Mouse (Mus musculus) lung, postnatal 0 days (tissue): ENCODE results near the gene Cldn7. TPM values are rescaled to one million over a fixed set of nuclear protein-coding genes. Genes with fewer than 3 reads are reported as not detected.

Experiments
- ATAC-seq: fragments of 200-750 bp; cut with Nextera tagmentation; 2 replicates; pipeline ENCODE4 v1.8.0; 2017; ENCODE audit warnings: moderate library complexity
- DNase-seq: peaks from one replicate; pipeline ENCODE4 v3.0.0-alpha.2; 2016; ENCODE audit warnings: low spot score
- H3K27ac ChIP-seq: fragments of 300-500 bp; sonication (generic); 2 replicates; pipeline ENCODE4 v1.5.1; 2014; ENCODE audit warnings: antibody characterized with exemption, mild to moderate bottlenecking, low read length, mixed read lengths
- H3K27me3 ChIP-seq: fragments of 300-500 bp; sonication (generic); replicated peaks from 2 replicates; pipeline ENCODE4 v1.6.1; 2014; ENCODE audit warnings: low read length, mixed read lengths; ENCODE audit not compliant: insufficient read depth
- H3K36me3 ChIP-seq: fragments of 300-500 bp; sonication (generic); 2 replicates; pipeline ENCODE4 v1.6.1; 2014; ENCODE audit warnings: low read length, mixed read lengths; ENCODE audit not compliant: insufficient read depth
- H3K4me1 ChIP-seq: fragments of 300-500 bp; sonication (generic); 2 replicates; pipeline ENCODE4 v1.6.1; 2014; ENCODE audit warnings: antibody characterized with exemption, low read depth, low read length, mixed read lengths; ENCODE audit not compliant: insufficient read depth
- H3K4me2 ChIP-seq: fragments of 300-500 bp; sonication (generic); replicated peaks from 2 replicates; pipeline ENCODE4 v1.6.1; 2014; ENCODE audit warnings: low read depth, mild to moderate bottlenecking, low read length, moderate library complexity, mixed read lengths
- H3K4me3 ChIP-seq: fragments of 300-500 bp; sonication (generic); 2 replicates; pipeline ENCODE4 v1.5.1; 2014; ENCODE audit warnings: low read depth, low read length
- H3K9ac ChIP-seq: fragments of 300-500 bp; sonication (generic); replicated peaks from 2 replicates; pipeline ENCODE4 v1.6.1; 2014; ENCODE audit warnings: low read depth, mild to moderate bottlenecking
- H3K9me3 ChIP-seq: fragments of 300-500 bp; sonication (generic); 2 replicates; pipeline ENCODE4 v1.6.1; 2016; ENCODE audit warnings: low read length, mixed read lengths
- CTCF ChIP-seq: IDR thresholded peaks from 2 replicates; pipeline ENCODE4 v1.5.1; 2016; ENCODE audit warnings: antibody characterized with exemption, mild to moderate bottlenecking
- EP300 ChIP-seq: IDR thresholded peaks from 2 replicates; pipeline ENCODE4 v1.6.1; 2016; ENCODE audit warnings: antibody characterized with exemption, mild to moderate bottlenecking, control low read depth
- WGBS: fragments of 180-500 bp; shearing (Covaris S2); extraction: QIAGEN DNeasy Blood & Tissue Kit; methylation state at CpG from one replicate; pipeline ENCODE4 v1.1.7; 2014; 5-methylcytosine and 5-hydroxymethylcytosine counted together
- polyA plus RNA-seq: library from polyadenylated mRNA; unstranded; fragments of >200 nt; fragmentation: Nextera tagmentation; extraction: Ambion mirVana; gene quantifications from 2 replicates; pipeline ENCODE4 v1.2.1, GENCODE M21; 2015

The Cldn7 gene
- polyA plus RNA-seq, 1 experiment from 2014 or later: 230 TPM

DNA sequence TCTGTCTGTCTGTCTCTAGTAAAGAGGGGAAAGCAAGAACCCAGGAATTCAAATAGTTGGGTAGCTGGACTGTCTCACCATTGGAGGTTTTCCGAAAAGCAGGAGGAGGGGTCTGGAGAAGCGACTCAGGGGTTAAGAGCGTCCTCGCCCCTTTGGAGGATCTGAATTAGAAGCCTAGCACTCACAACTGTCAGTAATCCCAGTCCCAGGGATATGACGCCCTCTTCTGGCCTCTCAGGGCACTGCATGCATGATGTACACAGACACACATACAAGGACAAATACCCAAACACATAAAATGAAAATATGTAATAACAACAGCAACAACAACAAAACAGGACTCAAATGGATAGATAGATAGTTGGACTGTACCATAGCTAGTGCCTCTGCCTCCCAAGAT is 4.0 kb upstream of the Cldn7 start:
- TF ChIP-seq EP300: no peak
- peak; percentile 67 for TF ChIP-seq CTCF
- H3K27ac ChIP-seq: no peak overlapping the region
- 26% methylated on average over 5 of the region's 5 CpGs for WGBS
- H3K27me3 ChIP-seq: peaks cover 10% of the 10 kb centered on the region
- no peak overlapping the region for H3K9ac ChIP-seq
- no peaks in the 10 kb centered on the region for H3K36me3 ChIP-seq
- no peak overlapping the region for H3K4me2 ChIP-seq
- no peaks in the 10 kb centered on the region for H3K4me1 ChIP-seq
- DNase-seq (no peak), ATAC-seq (no peak)
- no peaks in the 10 kb centered on the region for H3K9me3 ChIP-seq
- H3K4me3 ChIP-seq: no peak overlapping the region

- H3K4me3 ChIP-seq: no peak overlapping the region
- no peaks in the 10 kb centered on the region for H3K9me3 ChIP-seq
- H3K36me3 ChIP-seq: no peaks in the 10 kb centered on the region
- no peak overlapping the region for H3K4me2 ChIP-seq
- no peaks in the 10 kb centered on the region for H3K4me1 ChIP-seq
- 32% methylated on average over 5 of the region's 5 CpGs for WGBS
- peaks cover 16% of the 10 kb centered on the region for H3K27me3 ChIP-seq
- TF ChIP-seq EP300 (no peak), CTCF (no peak)
- H3K27ac ChIP-seq: no peak overlapping the region
- no peak for ATAC-seq
- no peak overlapping the region for H3K9ac ChIP-seq
- no peak for DNase-seq
Measured at GRCm38 (mm10) chr11:69961841-69962240, 2.7 kb upstream of the Cldn7 start.

DNA sequence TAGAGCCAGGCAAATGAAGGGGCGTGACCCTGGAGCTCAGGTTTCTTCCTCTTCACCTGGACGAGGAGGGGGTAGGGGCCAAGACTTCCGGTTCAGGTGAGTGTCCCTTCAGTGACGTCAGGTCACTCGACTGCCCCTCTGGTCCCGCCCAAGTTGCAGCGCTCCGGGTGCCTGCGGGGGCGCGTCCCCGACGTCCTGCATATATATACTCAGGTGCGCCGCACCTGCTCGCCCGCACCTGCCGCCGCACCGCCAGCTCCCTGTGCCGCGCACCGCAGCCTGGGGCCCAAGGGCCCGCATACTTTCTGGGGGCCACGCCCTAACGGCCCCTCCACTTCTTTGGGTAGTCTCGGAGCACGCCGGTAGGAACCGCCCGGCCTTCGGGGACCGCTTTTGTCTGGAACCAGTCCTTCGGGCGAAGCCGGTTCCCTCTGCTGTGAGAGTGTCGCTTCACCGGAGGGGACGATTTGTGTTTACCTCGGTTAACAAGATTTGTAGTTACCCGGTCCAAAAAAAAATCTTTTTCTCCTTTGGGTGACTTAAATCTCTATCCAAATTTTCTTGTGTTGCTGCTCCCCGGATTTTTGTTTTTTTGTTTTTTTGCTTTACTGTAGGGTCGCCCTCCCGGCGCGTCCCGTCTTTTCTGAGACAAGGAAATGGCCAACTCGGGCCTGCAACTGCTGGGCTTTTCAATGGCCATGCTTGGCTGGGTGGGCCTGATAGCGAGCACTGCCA is 859 bp downstream of the Cldn7 start:
- WGBS: 2% methylated on average over 47 of the region's 49 CpGs
- DNase-seq: peak; percentile 93
- H3K4me2 ChIP-seq: peak overlapping the region; percentile 64
- peak overlapping the region; percentile 49 for H3K4me3 ChIP-seq
- no peak for TF ChIP-seq EP300
- no peak for TF ChIP-seq CTCF
- ATAC-seq: peak; percentile 91
- H3K9me3 ChIP-seq: no peaks in the 10 kb centered on the region
- H3K27ac ChIP-seq: peak overlapping the region; percentile 87
- peaks cover 16% of the 10 kb centered on the region for H3K27me3 ChIP-seq
- peak overlapping the region; percentile 50 for H3K9ac ChIP-seq
- no peaks in the 10 kb centered on the region for H3K4me1 ChIP-seq
- H3K36me3 ChIP-seq: peaks cover 8% of the 10 kb centered on the region

DNA sequence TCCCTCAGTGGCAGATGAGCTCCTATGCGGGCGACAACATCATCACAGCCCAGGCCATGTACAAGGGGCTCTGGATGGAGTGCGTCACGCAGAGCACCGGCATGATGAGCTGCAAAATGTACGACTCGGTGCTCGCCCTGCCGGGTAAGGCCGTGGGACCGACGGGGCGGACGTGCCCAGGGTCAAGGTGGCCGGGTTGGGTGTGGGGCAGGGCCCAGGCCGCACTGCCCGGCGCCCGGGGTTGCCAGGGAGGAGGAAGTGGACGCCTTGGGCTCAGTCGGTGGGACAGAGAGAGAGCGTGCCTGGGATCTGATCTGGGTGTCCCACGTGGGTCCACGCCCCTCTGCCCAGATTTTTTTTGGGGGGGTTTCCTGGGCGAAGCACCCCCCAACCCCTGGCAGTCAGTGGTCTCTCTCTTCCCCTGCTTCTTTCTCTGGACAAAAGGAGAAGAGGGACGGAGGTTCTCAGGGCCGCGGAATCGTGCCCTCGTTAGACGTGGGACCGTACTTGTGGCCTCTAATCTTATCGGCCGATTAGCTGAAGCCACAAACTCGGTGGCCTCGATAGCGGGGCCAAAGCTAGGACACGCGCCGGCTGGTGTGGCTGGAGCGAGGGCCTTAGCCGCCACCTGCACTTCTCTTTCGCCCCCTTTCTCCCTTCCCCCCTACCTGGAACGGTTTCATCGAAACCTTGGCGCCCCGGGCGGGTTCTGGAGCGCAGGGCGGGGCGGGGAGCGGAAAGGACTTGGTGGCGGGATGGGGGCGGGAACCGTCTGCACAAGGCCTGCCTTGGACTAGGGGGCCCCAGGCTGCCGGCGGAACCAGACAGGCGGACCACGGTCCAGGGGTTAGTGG is 1.7 kb downstream of the Cldn7 start:
- Histone ChIP-seq H3K9me3 (no peaks in the 10 kb centered on the region), H3K27me3 (peaks cover 16% of the 10 kb centered on the region)
- DNase-seq: peak; percentile 77

DNA sequence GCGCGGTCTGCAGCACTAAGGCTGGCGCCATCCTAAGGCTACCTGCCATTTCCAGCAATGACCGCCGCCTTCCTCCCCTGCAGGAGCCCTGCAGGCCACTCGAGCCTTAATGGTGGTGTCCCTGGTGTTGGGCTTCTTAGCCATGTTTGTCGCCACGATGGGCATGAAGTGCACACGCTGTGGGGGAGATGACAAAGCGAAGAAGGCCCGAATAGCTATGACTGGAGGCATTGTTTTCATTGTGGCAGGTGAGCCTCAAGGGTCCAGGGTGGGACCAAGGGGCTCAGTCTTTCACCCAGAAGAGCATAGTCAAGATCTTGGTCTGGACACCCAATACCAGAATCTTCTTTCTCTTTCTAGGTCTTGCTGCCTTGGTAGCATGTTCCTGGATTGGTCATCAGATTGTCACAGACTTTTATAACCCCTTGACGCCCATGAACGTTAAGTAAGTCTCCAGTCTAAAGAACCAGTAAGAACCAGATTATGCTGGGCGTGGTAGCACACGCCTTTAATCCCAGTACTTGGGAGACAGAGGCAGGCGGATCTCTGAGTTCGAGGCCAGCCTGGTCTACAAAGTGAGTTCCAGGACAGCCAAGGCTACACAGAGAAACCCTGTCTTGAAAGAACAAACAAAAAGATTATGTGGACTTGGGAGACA is 2.4 kb downstream of the Cldn7 start:
- Histone ChIP-seq H3K27me3 (peaks cover 16% of the 10 kb centered on the region), H3K4me2 (peak overlapping the region; percentile 64), H3K9ac (peak overlapping the region; percentile 50; the same call in 1 of the 2 replicates), H3K36me3 (peaks cover 11% of the 10 kb centered on the region), H3K9me3 (no peaks in the 10 kb centered on the region), H3K4me1 (no peaks in the 10 kb centered on the region), H3K4me3 (peak overlapping the region; percentile 49), H3K27ac (peak overlapping the region; percentile 87; the same call in 1 of the 2 replicates)
- no peak for TF ChIP-seq CTCF
- TF ChIP-seq EP300: no peak
- 34% methylated on average over 17 of the region's 17 CpGs for WGBS
- DNase-seq (no peak), ATAC-seq (no peak)

More for the DNA sequence above, 1.7 kb downstream of the Cldn7 start:
- no peaks in the 10 kb centered on the region for H3K4me1 ChIP-seq
- peak; percentile 63 for ATAC-seq
- peak overlapping the region; percentile 87 for H3K27ac ChIP-seq
- peak overlapping the region; percentile 64 for H3K4me2 ChIP-seq
- H3K9ac ChIP-seq: peak overlapping the region; percentile 50
- TF ChIP-seq CTCF (no peak), EP300 (no peak)
- peak overlapping the region; percentile 49 for H3K4me3 ChIP-seq
- peaks cover 11% of the 10 kb centered on the region for H3K36me3 ChIP-seq
- WGBS: 3% methylated on average over 58 of the region's 59 CpGs

GRCm38 (mm10) chr11:69968793-69969192 is 4.2 kb downstream of the Cldn7 start:
- Histone ChIP-seq H3K9me3 (no peaks in the 10 kb centered on the region), H3K27me3 (peaks cover 16% of the 10 kb centered on the region), H3K4me2 (no peak overlapping the region), H3K4me1 (no peaks in the 10 kb centered on the region), H3K4me3 (no peak overlapping the region), H3K27ac (no peak overlapping the region), H3K9ac (no peak overlapping the region), H3K36me3 (peaks cover 15% of the 10 kb centered on the region)
- no peak for ATAC-seq
- no peak for DNase-seq
- WGBS: 72% methylated on average over 4 of the region's 4 CpGs
- TF ChIP-seq CTCF (no peak), EP300 (no peak)
